Mouse (Mus musculus): ENCODE data around the gene Dlg4.

Gene Dlg4

GRCm38 (mm10) chr11:70020731-70021263 lies 4.1 kb downstream of the Dlg4 start:
- peak; percentile 80 to 82 for DNase-seq

- DNase-seq, result peak; percentile 97 to 98
Measured at GRCm38 (mm10) chr11:70021264-70022132, 4.8 kb downstream of the Dlg4 start.

- DNase-seq, result no peak
Measured at GRCm38 (mm10) chr11:70023481-70024150, 6.9 kb downstream of the Dlg4 start.

DNA sequence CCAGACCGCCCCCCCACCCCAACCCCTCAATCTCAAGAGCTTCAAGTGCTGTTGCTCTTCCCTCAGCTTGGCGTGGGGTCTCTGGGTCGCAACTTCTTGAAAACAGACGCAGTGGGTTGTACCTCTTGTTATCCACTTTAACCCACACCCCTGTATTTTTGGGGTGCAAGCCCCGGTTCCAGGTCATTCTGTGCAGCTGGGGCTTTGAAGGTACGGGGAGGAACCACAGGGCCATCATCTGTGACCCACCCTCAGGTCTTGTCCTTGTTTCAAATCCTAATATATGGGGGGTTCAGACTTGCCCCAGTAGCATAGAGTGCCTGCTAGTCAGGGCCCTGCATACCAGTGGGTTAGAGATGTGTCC lies 7.4 kb downstream of the Dlg4 start:
- DNase-seq, result no peak

- DNase-seq, result no peak
Measured at GRCm38 (mm10) chr11:70026689-70027088, 9.9 kb downstream of the Dlg4 start.

GRCm38 (mm10) chr11:70027397-70027796 lies 10.7 kb downstream of the Dlg4 start:
- no peak for DNase-seq

DNA sequence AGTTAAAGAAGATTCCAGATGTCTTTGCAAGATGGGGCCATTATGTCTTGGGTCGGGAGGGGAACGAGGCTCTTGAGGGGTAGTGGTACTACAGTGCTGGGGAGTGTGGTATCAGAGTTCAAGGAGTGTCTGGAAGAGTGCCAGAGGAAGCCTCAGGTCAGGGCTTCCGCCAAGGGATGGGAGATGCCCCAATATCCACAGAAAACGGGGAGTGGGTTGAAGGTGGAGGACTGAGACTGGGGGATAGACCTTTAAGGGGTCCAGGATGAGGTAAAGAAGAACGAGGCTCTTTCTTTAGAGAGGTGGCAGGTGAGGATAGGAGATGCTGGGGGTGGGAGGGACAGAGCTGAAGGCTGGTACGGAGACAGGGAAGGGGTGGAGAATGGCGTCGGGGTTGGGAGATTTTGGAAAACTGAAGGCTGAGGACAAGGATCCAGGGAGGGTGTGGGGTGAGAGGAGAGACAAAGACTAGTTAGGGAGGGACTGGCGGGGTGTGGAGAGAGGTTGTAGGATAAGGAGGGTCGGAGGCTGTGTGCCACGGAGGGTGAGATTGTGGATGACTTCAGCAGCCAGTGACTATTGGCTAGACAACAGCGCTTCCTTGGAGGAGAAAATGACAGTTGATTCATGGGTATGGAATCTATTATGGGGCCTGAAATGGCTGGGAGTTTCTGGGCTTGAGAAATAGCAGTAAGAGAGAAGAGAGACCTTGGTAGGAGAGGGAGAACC lies 11.8 kb downstream of the Dlg4 start:
- no peak for DNase-seq

DNA sequence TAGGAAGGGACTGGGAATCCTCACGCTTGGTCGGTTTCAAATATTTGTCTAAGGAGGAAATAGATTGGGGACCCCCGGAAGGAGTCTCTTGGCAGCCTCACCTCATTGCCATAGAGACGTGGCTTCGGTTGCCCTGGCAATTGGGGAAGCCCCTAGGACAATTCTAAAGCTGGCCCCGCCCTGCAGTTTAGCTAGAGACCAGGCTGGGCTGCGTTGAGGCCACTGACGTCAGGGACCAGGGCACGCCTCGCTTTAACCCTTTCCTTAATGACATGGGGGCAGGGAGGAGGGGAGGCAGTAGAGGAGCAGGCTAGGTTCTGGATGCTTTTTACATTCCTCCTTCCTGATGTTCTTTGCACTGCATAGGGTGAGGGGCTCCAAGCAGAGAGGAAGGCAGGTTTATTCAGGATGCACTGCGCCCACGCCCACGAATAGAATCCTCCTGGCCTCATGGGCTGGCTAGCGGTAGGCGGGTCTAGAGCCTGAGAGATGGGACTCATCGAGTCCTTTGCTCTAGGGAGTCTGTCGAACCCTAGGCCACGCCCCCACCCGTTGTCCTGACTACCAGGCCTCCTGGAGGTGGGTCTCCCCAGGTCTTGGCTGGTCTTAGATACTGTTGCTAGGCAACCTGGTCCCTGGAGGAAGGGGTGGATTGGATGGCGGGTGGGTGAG lies 12.5 kb downstream of the Dlg4 start:
- DNase-seq, result no peak

- no peak for DNase-seq
Measured at GRCm38 (mm10) chr11:70029829-70030550, 13.2 kb downstream of the Dlg4 start.

DNA sequence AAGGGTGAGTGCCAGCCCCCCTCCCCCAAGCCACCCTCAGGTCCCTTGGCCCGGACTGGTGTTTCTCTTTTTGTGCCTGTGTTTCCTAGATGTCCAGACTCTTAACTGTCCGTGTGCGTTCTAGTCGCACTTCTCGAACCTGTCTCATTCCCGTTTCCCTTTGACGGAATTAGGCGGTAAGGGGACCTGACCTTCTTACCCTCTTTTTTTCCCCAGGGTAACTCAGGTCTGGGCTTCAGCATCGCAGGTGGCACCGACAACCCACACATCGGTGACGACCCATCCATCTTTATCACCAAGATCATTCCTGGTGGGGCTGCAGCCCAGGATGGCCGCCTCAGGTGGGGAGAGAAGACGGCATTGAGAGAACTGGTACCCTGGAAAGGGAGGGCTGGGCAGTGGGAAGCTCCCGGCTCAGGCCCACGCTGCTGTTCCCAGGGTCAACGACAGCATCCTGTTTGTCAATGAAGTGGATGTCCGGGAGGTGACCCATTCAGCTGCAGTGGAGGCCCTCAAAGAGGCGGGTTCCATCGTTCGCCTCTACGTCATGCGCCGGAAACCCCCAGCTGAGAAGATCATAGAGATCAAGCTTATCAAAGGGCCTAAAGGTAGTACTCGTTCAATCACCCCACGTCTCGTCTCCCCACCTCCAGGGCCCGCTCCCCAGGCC lies 14.0 kb downstream of the Dlg4 start:
- no peak for DNase-seq

DNA sequence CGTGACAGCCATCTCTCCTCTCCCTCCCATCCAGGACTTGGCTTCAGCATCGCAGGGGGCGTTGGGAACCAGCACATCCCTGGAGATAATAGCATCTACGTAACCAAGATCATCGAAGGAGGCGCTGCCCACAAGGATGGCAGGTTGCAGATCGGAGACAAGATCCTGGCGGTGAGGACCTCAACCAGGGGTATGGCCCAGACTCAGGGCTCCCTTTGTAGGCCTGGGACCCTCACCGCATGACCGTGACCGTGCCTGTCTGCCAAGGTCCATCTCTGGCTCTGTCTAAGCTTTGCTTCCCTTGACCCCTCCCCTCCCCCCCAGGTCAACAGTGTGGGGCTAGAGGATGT lies 14.6 kb downstream of the Dlg4 start:
- DNase-seq, result no peak

DNA sequence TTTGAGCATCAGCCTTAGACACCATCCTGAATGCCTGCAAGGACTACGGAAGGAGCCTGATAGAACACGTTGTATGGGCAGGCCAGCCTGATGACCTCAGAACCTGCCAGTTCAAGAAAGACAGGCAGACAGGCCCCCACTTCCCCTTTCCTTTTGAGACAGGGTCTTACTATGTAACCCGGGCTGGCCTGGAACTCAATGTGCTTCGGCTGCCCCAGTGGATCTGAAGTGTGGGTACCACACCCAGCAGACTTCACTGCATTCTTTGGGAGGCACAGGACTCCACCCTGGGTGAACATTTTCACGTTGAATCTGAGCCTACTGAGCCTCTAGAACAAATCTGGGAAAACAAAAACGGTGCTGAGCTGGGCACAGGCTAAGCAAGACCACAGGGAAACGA lies 21.4 kb downstream of the Dlg4 start:
- no peak for DNase-seq

- no peak for DNase-seq
Measured at GRCm38 (mm10) chr11:70039631-70040030, 22.9 kb downstream of the Dlg4 start.

DNA sequence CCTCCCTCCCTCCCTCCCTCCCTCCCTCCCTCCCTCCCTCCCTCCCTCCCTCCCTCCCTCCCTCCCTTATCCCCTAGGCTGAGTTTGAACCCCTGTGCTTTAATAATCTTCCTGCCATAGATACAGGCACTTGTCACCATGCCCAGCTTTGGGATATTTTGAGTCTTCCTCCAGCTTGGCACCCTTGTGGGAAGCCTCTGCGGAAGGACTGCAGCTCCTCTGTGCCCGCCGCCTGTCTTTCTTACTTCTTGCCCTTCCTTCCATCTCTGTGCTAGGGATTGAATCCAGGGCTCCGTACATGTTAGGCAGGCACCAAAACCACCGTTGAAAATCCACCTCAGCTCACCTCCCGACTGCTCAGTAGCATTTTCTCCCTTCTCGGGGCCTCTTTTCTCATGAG lies 23.4 kb downstream of the Dlg4 start:
- no peak for DNase-seq

DNA sequence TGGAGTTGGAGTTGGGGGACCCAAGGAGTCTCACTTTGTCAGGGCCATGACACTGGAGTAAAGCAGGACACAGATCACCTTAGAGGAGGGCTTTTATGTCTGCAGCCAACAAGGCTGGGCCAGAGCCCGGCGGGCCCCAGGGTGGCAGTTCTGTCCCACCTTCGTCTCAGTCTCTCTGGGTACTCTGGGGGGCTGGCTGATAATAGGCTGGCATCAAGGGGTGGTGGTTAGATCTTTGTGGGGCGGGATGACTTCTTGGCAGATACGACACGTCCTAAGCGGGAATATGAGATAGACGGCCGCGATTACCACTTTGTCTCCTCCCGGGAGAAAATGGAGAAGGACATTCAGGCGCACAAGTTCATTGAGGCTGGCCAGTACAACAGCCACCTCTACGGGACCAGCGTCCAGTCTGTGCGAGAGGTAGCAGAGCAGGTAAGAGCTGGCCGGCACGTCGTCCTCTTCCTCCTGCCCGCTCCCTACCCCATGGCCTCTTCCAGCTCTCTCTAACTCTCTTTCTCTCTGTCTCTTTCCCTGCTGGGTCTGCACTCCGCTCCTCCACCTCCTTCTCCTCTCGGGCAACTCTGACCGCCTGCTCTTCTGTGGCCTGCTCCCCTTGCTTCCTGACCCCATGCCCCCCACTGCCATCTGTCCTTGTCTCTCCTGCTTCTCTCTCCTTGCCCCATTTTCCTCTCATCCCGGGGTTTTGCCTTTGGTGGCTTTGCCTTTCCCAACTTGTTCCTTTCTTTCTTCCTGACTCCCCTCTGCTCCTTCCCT lies 25.8 kb downstream of the Dlg4 start:
- DNase-seq, result no peak

- no peak for DNase-seq
Measured at GRCm38 (mm10) chr11:70043665-70044064, 26.9 kb downstream of the Dlg4 start.

GRCm38 (mm10) chr11:70045435-70045834 lies 28.7 kb downstream of the Dlg4 start:
- no peak for DNase-seq

- no peak for DNase-seq
Measured at GRCm38 (mm10) chr11:70049366-70049765, 32.6 kb downstream of the Dlg4 start.

DNA sequence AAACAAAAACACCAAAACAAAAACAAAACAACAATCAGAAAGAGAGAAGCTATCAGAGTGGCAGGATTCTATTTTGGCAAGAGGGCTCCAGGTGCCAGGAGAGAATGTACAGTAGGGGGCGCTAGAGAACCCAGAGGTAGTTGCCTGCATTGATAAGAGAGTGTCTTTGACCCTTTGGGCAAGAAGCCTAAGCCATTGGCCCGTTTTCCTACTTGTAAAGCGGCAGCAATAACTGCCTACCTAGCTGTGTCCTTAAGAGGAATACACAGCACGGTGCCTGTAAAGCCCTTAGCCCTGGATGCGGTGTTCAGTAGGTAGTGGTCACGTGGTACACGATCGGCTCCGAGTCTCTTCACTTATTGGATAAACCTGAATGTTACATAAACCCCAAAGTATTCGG lies 33.1 kb downstream of the Dlg4 start:
- no peak for DNase-seq

- no peak for DNase-seq
Measured at GRCm38 (mm10) chr11:70053156-70053555, 36.4 kb downstream of the Dlg4 start.

All from kidney, adult 8-10 months (tissue).